Mouse (Mus musculus) inflammation-experienced regulatory T-cells, adult 6 months (primary cell): ENCODE measurements around the gene Rbl2. TPM values are rescaled to one million over a fixed set of nuclear protein-coding genes. Genes with fewer than 3 reads are reported as not detected.

Experiments
- ATAC-seq: one replicate; pipeline ENCODE4 v1.8.0; 2017
- polyA plus RNA-seq, 3 experiments: library from polyadenylated mRNA; unstranded; fragments of 100-300 nt; shearing (Covaris generic); gene quantifications; one replicate each; pipeline ENCODE4 v1.2.1; 2017

Gene Rbl2
- polyA plus RNA-seq, result 100 to 1,000 TPM in 2 of 3 experiments, 10 to 100 TPM in 1; 95.6 to 217 (median 139) TPM

DNA sequence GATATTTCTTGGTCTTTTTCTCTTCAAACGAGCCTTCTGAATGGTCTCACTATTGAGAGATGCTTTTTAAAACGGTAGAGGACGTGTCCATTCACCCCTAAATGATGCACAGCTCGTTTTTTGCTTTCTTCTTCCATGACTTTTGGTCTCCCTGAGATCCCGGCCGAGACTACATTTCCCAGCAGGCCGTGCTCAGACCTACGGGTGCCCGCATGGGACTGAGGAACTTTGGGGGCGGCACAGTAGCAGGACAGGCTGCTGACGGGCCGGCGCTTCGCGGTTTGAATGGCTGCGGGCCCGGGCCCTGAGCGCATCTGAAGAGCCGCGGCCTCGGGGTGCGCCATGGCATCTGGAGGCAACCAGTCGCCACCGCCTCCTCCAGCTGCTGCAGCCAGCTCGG lies at the start of gene Rbl2:
Gene Rbl2, plus strand, starts transcription at position 224 of the 400 bp plus-strand sequence.
- peak; percentile 75 for ATAC-seq

DNA sequence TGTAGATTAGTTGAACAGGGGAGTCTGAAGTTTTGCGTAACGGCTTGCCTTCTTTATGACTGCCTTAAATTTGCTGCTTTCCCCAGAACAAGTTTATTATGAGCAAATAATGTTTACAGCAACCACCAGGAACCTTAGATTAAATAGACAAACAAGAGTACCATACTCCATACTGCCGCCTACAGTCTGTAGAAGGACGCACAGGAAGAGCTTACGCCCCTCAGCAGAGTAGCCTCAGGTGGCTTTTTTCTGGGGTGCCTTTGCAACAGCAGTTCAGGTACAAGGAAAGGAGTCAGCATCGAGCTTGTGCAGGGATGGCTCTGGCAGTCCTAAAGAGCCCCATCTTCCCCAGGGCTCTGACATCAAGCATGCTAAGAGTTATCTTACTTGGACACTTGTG lies 35.4 kb upstream of the Rbl2 start:
- ATAC-seq, result peak; percentile 38

DNA sequence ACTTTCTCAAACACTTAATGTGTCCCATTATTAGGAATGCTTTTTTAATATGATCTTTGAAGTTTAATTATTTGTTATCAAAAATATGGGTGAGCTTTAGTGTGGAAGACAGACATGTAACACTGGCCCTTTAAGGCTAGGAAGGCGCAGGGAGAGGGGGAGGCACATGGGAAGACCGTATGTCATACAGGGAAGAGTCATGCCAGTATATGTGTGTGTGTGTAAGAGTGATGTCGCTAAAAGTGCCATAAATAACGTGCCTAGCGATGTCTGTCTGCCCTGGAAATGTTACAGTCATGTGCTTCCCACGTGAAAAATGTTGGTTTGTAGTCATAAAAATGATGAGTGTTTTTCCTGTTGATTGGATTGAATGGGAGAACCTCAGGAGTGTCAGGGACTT lies 33.0 kb upstream of the Rbl2 start:
- ATAC-seq, result no peak

DNA sequence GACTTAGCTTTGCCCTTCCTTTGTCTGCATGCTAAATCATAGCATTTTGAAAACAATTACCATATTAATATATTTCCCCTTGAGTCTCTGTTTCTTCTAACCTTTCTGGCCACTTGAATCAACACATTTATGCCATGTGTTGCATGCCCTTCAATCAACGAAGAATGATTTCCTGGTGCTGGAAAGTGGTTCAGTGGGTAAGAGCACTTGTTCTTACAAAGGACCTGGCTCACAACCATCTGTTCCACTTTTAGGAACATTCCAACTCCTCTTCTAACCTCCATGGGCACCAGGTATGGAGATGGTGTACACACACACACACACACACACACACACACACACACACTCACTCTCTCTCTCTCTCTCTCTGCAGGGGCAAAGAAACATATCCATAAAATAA lies 31.2 kb upstream of the Rbl2 start:
- ATAC-seq, result no peak

DNA sequence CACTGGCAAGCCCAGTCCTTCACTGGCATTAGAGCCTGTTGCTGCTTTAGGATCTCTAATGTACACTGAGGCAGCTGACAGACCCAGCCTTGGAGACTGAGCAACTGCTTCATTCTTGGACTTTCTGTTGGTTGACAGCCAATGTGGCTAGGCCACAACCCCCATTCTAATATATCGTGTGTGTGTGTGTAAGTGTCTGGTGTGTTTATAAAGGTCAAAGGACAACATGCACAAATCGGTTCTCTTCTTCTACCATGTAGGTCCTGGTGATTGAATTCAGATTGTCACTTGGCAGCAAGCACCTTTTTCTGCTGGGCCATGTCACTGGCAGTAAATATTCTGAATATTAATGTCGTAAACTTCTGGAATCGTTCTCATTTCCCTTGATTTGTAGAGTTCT lies 23.5 kb upstream of the Rbl2 start:
- no peak for ATAC-seq

DNA sequence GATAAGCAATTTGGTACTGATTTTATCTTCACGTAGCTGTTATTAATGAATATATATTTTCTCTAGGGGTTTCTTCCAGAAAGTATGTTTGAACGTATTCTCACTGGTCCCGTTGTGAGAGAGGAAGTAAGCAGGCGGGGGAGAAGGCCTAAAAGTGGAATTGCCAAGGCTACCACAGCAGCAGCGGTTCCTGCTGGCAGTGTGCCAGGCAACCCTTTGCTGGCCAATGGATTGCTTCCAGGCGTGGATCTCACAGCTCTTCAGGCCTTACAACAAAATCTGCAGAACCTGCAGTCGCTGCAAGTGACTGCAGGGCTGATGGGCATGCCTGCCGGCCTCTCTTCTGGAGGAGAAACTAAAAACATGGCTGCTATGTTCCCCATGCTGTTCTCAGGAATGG lies 18.8 kb upstream of the Rbl2 start:
- no peak for ATAC-seq

DNA sequence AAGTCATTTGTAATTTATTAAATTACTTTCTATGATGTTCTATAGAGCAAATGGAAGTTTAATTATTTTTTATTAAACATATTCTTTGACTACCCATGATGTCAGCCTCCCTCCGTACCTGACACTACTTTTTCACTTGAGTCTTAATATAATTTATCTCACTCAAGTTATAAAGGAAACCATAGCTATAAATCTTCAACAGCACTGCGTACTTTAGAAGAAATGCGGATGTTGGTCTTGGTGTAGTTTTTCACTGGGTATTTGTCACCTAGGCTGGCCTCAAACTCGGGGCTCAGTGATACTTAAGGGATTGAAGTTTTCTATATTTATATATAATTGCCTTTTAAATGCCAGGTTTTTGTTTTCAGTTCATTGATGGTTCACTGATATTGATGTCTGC lies 15.4 kb upstream of the Rbl2 start:
- no peak for ATAC-seq

DNA sequence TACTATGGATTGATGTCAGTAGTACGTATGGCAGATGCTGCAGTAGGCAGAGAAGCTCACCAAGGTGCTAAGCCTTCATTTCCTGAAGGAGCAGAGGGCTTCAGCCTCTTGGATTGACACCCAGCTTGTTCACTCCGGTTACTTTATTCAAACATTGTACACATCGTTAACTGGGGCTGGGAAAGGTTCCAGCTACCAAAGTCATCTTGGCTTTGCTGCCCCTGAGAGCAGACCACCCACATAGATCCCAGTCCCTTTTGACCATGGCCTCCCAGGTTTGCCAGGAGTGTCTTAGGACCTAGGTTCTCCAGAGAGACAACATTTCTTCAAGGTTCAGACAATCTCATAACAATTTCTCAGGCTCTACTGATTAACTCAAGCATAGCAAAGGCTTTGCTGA lies 13.0 kb upstream of the Rbl2 start:
- no peak for ATAC-seq

DNA sequence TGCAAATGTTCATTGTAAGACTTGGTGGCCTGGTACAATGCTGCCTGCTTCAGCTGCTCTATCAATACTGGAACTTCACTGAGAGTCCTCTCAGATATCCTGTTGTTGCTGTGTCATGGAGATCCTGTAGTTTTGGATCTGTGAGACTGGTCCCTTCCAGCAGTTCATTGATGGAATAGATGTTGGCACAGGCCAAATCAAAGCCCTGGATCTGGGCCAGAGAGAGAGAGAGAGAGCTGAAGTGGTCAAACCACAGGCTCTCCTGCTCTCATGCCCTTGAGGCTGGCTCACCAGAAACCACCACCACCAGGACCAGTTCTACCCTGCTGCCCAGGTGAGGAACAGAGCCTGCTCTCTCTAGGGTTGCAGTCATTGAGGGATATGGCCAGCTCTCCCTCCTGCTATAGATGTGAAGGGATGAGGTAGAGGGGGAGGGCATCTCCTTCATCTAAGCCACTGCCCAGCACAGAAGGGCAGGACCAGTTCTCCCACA lies 10.7 kb upstream of the Rbl2 start:
- ATAC-seq, result no peak

DNA sequence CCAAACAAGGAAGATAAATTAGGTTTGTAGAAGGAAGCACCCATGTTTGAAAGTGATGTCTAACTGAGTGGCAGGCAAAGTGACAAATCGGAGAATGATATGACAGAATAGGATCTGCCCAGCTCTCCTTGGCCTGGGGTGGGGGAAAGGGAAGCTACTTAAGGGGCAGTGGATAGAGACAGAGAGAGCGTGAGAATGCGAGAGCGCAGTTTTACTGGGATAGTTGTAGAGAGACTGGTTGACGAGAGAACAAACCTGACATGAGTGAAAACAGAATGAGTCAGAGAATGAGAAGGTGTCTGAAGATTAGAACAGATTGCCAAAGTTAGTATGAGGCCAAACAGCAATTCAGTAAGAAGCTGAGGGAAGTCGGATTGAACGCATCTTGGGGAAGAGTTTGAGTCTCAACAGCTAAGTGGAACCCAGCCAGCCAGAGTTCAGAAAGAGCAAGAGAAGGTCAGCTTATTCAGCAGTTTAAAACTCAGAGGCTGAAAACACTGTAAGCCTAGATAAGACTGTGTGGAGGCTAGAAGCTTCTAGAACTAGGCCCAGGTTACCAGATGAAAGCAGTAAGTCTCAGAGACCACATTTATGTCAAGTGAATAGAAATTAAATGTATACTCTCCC lies 9.9 kb upstream of the Rbl2 start:
- ATAC-seq, result no peak

DNA sequence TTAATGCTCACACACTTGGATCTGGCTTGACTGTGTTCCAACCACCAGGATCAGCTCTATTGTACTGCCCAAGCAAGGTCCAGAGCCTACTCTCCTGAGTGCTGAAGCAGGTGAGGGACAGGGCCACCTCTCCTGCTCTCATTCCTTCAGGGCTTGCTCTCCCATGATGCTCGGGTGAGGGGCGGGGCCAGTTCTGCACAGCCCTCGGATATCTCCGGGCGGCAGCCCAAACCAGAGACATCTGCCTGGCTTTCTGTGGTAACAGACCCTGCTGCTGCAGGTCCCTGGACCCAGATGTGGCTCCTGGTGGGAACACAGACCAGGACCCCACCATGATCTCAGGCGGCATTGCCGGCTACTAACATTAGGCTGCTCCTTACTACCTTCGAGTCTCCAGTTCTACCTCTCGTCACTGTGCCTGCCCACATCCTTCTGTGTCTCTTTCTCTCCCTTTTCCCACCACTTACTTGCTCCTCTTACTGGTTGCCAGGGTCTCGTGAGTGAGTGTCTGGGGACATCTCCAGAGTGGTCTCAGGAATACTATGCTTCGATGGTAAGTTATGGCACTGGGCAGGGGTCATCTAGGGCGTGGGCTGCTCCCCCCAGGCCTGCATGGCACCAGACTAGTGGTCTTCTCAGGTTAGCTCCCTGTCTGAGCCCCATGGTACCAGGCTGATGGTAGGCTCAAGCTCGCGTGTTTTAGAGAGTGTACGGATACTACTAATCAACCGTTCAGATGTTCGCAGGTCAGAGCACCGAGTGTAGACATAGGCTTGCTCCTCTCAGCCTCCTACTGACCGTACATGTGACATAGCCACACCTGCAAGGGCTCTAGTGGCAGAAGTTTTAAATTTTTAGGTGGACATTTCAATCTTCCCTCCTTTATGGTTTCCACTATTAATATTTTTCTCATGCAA lies 9.0 kb upstream of the Rbl2 start:
- peak; percentile 74 for ATAC-seq

DNA sequence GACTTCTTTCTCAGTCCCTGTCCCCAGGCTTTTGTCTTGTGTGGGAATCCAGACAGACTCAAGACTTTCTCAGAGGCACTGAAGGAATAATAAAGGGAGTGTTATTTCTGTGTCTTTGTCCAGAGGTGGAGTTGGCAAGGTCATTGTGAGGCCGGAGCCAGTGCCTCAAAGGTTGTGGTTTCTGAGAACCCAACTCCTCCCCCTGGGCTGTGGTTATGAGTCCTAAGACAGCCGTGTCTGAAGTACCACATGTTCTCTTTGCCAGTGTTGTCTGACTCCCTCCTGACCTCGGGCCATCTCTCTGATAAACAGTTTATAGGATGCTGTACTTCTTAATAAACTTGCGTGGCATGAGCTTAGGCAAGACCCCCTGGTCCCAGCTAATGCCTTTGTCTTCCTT lies 4.7 kb upstream of the Rbl2 start:
- no peak for ATAC-seq

DNA sequence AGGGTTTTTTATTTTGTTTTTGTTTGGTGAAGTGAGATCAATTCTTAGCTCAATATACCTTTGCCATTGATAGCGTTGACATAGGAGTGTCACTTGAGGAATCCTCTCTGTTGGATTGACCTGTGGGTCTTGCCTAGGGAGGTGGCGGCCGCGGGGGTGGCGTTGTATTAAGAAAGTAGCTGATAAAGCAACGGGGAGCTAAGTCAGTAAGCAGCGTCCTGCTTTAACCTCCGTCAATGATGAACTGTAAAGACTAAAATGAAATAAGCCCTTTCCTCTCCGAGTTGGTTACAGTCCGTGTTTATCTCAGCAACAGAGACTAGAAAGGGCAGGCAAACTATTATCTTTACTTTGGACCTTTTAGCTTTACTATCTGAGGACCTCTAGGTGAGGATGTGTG lies 450 bp upstream of the Rbl2 start:
- peak; percentile 3 for ATAC-seq

DNA sequence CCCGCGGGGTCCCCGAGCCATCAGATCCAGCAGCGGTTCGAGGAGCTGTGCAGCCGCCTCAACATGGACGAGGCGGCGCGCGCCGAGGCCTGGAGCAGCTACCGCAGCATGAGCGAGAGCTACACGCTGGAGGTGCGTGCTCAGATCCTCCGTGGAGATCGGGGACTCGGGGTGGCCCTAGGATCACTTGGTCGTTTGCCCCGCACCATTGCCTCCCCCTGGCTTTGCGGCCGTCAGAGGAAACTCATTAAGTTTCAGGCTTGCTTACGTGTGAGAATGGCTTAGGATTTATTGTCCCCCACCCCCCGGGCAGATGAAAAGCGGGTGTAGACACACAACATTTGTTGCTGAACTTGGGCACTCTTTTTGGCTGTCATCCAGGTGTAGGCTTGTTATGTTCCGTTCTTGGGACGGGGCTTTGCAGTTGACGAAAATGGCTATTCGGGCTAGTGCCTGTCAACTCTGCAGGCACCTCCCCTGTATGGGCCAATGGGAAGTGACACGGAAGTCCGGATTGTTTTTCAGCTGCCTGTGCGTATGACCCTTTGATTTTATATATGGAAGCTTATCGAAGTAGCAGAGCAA lies 510 bp downstream of the Rbl2 start:
- peak; percentile 86 for ATAC-seq

DNA sequence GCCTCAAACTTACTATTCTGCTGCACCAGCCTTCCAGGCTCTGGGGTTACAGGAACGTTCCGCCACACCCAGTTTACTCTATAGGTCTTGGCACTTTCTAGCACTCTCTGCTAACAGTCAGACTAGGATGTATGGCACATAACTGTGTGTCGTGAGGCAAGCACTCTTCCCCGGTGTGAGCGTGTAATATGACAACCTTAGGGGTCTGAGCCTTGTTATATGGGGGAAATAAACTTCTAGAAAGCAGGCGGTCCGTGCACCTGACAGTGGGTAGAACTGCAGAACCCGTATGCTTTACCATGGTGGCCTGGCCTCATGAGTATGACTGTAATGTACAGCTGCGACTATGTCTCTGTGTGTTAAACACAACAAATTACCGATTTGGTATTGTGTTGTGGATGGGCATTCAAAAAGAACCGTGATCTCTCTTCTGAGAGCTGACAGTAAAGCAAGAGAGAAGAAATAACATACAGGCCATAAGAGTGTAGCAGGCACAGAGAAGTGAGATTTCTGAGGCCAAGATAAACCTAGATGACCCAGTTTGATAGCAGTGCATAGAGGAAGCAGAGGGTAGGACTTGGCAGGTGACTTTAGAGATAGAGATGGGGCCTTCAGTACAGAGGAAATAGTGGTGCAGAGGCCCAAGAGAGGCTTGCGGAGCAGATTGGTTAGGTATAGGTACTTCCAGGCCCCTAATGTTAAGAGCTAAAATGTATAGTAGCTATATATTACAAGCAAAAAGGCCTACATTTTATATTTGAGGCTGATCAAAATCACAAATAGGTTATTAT lies 7.4 kb downstream of the Rbl2 start:
- peak; percentile 75 for ATAC-seq

DNA sequence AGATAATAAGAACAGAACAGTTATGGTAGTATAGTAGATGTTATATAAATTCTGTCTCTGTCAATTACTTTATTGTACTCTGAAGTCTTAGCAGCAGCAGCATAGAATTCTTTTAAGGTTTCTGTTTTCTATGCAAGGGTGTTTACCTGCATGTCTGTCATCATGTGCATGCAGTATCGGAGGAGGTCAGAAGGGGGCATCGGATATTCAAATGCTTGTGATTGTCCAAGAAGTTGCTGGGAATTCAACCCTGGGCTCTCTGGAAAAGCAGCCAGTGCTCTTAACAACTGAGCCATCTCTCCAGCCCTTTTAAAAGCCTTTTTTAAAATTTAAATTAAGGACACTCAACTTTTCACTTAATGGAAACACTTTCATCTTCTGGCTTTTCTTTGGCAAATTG lies 9.8 kb downstream of the Rbl2 start:
- ATAC-seq, result no peak

DNA sequence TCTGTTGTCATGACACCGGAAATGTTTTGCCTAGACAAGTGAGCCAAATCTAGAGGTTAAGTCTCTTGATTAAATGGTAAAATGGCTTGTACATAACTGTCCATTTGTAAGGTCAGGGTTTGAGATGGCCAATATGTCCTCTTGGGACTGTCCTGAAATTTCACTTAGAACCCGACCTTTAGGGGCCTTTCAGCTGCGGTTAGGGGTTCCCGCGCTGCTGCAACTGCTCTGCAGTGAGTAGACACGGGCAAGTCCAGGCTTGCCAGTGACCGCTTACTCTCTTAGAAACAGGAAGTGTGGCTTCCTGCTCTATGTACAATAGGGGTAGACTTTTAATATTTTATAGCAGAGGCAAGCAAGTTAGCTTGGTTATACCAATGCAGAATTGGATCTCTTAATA lies 12.1 kb downstream of the Rbl2 start:
- peak; percentile 39 for ATAC-seq

DNA sequence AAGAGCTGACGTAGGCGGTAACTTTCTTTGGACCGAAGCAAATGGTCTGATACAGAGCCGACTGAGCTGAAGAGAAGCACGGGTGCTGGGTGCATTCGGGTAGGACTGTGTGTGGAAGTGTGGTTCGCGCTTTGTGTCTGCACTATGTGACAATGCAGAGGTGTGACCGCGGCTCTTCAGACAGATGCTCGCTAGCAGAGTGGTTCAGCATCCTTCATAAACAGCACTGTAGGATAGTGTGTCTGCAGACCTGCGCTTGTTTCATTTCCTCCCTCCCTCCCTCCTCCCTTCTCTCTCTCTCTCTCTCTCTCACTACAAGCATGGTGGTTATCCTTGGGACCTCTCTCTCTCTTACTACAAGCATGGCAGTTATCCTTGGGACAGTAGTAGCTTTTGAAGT lies 12.6 kb downstream of the Rbl2 start:
- ATAC-seq, result peak; percentile 25

DNA sequence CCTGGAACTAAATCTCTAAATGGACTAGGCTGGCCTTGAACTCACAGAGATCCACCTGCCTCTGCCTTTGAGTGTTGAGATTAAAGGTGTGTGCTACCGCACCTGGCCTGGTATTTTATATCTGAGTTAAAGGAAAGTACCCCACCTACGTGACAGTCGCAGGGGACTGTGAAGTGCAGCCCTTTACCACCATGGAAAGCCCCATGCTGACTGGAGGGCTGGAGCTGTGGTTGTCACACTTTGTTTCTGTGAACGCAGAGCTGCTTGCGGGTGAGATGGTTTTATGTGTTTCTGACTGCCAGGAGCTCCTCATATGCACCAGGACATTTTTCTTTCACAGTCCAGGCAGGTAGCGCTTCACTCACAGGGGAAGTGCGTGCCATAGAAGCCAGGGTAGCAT lies 18.6 kb downstream of the Rbl2 start:
- no peak for ATAC-seq

DNA sequence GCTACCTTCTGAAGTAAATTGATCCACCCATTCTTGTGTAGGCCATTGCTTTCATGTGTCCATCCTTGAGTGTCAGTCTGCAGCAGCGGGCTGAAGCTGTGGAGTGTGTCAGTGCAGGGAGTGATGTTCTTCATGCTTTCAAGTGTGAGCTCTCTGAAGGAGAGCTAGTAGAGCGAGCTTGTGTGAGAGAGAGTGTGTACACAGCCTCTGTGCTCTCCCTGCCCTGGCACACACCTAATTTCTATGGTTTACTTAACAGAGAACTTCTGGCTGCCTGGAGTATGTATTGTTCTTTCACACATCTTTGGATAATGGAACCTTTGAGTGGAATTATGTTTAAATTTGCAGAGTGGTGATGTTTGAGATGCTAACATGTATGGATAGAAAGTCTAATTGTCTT lies 19.7 kb downstream of the Rbl2 start:
- ATAC-seq, result no peak

DNA sequence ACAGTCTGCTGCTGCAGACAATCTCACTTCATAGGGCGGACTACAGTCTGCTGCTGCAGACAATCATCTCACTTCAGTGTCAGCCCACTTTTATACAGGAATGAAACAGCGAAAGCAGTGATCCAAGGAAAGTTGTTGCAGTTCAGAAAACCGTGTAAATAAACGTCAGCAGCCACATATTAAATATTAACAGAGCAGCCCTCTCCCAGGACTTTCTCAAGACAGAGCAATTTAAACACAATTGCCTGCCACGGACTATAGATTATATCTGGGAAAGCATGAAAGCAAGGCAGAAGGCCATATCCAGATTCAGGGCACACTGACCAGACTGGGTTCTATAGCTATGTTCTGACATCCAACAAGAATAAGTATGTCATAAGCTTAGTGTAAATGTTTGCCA lies 24.3 kb downstream of the Rbl2 start:
- no peak for ATAC-seq

DNA sequence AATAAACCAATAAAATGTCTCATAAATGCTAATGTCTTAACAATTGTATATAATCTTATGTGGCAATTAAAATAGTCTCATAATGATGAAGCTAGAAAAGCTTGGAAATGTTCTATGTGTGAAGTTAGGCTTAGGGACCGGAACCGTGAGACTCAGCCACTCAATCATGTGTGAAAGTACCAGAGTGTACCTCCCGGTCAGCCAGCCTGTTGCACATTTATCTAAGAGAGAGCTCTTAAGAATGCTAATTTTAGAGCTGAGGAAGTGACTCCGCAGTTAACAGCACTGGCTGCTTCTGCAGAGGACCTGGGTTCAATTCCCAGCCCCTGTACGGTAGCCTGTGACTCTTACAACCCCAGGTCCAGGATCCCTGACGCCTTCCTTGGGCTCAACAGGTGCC lies 28.2 kb downstream of the Rbl2 start:
- ATAC-seq, result no peak

DNA sequence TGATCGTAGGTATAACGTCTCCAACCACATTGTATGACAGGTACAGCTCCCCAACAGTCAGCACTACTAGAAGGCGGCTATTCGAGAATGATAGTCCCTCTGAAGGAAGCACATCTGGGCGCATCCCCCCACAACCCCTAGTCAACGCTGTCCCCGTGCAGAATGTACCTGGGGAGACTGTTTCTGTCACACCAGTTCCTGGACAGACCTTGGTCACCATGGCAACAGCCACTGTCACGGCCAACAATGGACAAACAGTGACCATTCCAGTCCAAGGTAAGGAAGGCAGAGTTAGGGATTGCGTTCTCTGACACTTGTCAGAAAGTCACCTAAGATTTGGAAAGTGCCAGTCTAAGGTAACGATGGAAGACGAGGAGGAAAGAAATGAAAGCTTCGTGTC lies 36.4 kb downstream of the Rbl2 start:
- ATAC-seq, result no peak
